Mouse (Mus musculus): ENCODE measurements around the gene Ptprt.

Ptprt gene

DNA sequence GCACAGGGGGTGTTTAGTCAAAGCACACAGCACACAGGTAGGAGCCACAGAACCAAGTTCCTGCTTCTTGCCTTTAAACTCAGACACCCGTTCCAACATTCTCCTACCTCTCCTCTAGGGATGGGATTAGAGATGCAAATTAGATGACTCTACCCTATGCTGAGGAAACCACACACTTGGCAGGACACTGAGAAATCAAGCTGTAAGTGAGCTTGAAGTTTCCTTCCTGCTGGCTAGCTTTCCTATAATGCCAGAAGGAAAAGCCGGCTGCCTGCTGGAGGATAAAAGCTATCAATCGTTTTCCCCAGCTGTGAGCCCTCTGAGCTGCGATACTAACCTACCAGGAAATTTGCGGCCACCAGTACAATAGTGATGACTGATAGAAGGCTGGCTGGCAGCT is 999.0 kb downstream of the Ptprt start:
- no peak for DNase-seq (ENCODE audit: low spot score)

- DNase-seq (ENCODE audit: low spot score), result no peak
Measured at GRCm38 (mm10) chr2:161660827-161661226, 1000.1 kb downstream of the Ptprt start.

- no peak for DNase-seq (ENCODE audit: low spot score)
Measured at GRCm38 (mm10) chr2:161657046-161657445, 1003.9 kb downstream of the Ptprt start.

- DNase-seq (ENCODE audit: low spot score), result no peak
Measured at GRCm38 (mm10) chr2:161656632-161657031, 1004.3 kb downstream of the Ptprt start.

DNA sequence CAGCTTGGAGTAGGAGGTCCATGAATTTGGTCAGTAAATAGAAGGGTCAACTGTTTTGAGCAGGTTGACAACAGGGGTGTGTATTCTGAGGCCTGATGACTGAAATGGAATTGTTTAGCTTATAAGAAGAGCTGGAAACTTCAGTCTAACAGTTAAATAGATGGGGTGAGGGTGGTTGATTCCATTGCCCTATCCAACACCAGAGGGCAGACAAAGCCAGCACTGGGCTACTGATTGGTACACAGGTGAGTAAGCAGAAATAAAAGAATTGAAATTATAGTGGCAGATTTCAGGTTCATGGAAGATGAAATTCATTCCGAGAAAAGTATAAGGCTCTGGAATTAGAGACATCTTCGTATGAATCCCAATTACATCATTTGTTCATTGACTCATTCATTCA is 1020.1 kb downstream of the Ptprt start:
- DNase-seq (ENCODE audit: low spot score), result no peak

DNA sequence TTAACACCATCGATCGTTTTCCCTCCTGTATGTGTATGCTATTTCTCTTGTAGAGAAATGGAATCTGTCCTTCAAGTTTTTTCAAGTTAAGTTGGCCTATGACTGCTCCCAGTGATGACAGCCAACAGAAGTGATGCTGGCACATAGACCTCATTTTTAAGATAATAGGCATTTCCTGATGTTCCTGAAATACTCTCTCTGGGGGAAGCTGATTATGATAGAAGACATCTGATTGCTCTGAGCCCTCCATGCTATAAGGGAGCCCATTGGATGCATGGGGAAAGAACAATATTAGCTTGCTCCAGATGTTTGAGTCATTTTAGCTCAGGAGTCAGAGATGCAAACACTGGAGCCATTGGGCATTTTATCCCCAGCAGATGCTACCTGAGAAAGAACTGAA is 1026.9 kb downstream of the Ptprt start:
- no peak for DNase-seq (ENCODE audit: low spot score)

DNA sequence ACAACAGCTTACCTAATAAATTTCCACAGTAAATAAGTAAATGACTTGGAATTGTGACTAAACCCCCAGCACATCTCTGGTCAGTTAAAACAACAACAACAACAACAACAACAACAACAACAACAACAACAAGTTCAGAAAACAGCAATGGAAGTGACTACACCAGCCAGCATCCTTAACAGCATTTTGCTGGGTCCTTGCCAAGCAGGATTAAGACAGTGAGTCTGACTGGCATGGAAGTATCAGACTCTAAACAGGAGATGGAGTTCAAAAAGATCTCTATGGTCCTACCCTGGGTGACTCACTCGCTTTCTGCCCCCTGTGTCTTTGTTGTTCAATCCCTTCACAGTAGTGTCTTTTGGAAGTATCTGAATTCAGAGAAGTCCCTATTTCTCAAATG is 1035.1 kb downstream of the Ptprt start:
- DNase-seq (ENCODE audit: low spot score), result no peak

DNA sequence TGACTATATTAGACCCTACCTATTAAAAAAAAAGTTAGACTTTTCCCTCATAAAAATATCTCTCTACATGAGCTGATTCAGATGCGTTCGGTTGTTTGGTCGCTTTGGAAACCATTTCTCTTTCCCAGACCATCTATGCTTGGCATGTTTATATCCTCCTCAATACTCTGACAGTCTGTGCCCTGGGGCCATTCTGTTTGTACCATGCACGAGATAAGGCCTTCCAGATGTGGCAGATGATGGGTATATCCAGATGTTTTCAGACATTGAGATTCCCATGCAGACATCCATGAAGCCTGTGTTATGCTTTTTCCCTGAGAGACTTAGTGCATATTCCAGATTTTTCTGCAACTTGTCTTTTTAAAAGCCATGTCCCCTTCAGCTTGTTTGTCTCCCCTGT is 1052.5 kb downstream of the Ptprt start:
- no peak for DNase-seq (ENCODE audit: low spot score)

GRCm38 (mm10) chr2:161607372-161607771 is 1053.6 kb downstream of the Ptprt start:
- no peak for DNase-seq (ENCODE audit: low spot score)

DNA sequence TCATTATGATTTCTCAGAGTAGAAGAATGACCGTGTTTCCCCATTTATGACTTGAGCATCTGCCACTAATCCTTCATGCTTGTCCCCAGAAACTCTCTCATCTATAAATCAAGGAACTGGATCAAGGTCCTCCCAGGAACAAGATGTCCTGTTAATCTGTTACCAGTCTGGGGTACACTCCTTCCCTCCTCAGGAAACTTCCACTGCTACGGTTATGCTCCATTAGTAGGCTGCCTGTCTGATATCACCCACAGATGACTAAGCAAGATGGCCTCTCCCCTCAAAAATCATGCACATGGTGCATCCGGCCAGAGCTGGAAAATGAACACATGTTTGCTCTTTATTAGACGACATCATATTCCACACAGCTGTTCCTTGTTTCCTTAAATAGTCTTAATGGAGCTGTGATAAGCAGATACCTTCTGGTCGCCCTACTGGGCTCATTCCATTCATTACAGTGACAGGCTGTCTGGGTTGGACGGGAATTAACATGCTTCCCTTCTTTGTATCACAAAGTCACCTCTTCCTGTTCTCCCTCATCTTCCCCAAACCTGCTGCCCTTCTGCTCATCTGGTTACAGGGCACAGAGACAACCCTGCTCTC is 1060.6 kb downstream of the Ptprt start:
- DNase-seq (ENCODE audit: low spot score), result no peak

DNA sequence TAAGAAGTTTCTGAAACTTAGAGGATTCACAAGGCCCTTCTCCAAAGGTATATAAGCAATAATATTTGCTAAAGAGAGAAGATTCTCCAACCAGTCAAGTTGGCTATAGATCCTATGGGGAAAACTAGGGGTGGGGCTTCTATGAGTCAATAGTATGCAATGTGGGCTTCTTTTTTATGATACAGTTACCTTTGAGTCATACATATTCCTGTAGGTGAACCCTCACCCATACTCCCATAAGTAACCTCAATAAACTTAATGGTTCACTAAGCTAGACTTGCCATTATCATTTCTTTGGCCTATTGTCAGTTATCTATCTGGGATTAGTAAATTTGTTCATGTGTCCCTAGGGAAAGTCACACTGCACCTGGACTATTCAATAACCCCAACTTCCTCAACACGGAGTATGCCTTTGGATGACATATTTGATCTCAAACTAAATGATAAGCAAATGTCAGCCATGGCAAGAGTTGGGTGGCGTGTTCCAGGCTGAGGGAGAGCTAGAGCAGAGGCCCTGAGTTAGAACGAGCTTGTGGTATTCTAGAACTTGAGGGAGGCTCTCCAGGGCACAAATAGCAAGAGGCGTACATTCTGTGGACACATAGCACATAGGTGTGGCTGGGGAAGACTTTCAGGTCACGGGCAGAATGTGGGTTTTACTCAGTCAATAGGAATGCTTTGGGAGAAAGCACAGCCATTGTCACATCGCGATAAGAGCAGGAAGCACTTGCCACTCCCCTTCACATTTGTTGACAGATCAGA is 1067.4 kb downstream of the Ptprt start:
- no peak for DNase-seq (ENCODE audit: low spot score)

DNA sequence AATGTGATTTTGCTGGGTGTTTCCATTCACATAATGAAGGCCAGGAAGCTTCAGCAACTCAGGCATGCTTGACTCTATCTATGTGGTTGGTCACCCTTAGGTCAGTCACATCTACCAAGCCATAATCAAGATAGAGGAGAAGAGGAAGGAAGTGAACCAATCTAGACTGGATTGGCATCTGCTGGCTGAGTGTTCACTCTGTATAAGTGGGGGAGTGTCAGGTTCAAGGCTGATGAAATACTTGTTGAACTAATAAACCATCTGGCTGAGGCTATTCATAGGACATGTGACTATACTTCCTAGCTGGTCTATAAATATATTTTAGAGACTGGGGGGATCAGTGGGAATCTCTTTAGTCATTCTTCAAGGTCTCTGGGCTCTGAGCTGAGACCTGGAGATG is 1086.5 kb downstream of the Ptprt start:
- DNase-seq (ENCODE audit: low spot score), result no peak

DNA sequence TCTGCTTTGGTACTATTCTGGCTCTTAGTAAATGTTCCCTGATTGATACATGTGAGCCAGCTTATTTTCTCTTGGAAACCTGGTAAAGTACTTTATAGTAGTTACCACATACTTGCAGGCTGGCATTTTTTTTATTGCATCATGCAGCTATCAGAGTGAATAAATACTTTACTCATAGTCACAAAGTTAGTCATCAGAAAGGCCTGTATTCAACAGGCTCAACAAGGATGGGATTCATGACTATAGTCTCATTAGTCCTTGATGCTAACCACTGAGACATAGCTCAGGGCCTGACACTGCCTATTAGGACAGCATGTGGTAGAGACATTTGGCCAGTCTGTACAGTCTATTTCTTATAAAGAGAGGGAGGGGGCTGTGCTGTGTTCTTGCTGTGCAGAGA is 1088.7 kb downstream of the Ptprt start:
- no peak for DNase-seq (ENCODE audit: low spot score)

DNA sequence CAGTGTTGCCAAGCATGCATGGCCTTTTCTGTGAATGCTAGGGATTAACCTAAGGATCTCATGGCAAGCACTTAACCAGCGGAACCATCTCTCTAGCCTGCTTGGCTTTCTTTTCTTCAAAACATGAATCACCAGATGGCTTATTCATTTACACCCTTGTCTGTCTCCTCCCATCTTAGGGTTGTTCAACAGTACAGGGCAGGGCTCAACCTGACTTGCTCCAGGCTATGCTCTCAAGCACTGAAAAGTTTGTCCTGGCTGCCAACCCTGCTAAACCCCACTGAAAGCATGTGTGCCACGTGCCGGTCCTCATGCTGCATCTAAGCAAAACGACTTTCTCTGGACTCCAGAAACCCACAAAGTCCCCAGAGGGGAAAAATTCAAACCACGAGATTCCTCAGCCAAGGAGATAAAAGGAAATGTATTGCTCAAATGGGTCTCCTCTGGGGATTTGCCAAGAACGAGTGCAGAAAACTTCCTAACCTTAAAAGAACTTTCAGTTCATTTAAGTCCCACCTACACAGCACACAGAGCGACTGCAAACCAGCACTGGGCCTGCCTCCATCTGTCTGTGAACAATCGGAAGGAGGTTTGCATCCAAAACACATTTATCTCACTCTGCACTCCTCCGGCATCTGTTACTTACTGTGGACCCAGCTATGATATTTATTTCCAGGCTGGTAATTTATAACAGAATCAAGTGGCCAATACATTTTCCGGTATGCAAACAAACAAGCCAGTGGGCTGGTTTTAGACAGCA is 1090.5 kb downstream of the Ptprt start:
- DNase-seq (ENCODE audit: low spot score), result no peak

GRCm38 (mm10) chr2:161561502-161561901 is 1099.4 kb downstream of the Ptprt start:
- no peak for DNase-seq (ENCODE audit: low spot score)

DNA sequence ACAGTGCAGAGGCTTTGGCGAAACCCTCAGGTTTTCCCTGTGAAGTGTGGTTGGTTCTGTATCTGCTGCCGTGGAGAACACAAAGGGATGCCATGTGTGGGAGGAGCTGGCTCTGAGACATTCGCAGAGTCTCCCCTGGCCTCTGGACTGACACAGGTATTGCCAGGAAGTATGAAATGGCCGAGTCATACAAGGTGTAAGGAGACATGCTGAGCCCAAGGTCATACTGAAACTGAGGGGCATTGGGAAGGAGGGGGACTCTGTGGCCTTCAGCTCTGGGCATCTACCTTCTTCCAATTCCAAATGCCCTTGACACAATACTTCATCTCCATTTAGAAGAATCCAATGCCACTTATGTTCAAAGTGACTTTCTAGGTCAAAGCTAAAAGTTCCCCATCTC is 1103.1 kb downstream of the Ptprt start:
- no peak for DNase-seq (ENCODE audit: low spot score)

DNA sequence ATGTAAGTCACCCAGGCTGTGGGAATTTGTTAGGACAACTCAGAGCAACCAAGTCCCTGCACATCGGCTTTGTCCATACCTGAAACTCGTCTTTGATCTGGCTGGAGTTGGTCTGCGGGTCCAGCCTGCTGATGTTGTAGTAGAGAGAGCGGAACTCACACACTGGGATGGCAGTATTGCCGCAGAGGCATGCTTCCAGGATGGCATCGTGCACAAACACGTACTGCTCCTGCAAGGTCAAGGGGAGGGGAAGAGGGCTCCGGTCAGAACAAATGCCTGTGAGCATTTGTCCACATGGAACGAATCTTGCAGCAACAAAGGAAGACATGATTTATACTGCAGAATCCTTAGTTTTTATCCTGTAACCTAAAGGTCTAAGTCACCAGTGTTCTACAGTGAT is 1107.3 kb downstream of the Ptprt start:
- DNase-seq (ENCODE audit: low spot score), result no peak

GRCm38 (mm10) chr2:161552011-161552410 is 1108.9 kb downstream of the Ptprt start:
- DNase-seq (ENCODE audit: low spot score), result no peak

- DNase-seq (ENCODE audit: low spot score), result no peak
Measured at GRCm38 (mm10) chr2:161549577-161549976, 1111.4 kb downstream of the Ptprt start.

DNA sequence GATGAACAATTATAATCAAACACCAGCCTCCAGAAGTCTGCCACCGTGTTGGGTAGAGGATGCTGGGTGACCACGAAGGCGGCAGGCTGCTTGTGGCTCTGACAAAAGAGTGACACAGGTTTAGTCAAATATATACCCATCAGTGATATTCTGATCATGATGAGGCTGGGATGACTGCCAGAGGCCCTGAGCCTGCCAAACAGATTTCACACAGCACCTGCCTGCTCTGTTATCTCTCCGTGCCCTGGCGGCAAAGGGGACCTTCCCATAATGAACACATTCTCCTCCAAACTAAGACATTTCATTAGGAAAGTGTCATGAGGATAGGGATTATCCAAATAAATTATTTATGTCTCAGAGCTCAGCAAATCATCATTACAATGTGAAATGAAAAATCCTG is 1113.6 kb downstream of the Ptprt start:
- no peak for DNase-seq (ENCODE audit: low spot score)

DNA sequence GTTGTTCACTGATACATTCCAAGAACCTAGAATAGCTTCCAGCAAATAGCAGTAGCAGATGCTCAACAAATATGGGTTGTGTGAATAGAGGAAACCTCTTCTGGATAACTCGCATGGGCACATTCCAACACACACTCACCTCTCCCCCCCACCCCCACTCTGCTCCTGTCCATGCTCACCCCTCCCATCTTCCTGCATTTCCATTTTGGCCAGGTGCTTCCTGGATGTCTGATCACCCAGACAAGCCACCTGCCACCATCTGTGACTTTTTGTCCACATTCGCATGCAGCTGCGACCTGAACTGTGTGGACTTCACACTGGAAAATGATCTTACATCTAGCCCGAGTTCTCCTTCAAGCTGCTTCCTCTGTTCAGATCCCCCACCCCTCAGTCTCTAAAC is 1115.5 kb downstream of the Ptprt start:
- no peak for DNase-seq (ENCODE audit: low spot score)

DNA sequence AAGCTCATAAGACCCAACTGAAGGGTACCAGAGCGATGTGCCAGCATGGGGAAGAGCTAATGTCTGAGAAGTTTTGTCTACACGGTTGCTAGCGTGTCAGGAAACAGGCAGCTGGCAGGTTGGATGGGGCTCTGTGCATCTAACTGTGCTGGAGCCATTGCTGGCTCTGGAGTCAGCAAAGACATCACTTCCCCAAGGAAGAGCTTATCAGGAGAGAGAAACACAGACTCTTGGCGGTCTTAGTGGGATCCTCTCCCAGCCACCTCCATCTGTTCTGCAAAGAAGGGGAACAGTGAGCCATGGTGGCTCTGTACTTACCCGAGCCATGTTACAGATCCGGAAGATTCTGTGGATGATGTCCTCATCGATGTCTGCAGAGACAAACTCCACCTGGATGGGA is 1126.8 kb downstream of the Ptprt start:
- no peak for DNase-seq (ENCODE audit: low spot score)

DNA sequence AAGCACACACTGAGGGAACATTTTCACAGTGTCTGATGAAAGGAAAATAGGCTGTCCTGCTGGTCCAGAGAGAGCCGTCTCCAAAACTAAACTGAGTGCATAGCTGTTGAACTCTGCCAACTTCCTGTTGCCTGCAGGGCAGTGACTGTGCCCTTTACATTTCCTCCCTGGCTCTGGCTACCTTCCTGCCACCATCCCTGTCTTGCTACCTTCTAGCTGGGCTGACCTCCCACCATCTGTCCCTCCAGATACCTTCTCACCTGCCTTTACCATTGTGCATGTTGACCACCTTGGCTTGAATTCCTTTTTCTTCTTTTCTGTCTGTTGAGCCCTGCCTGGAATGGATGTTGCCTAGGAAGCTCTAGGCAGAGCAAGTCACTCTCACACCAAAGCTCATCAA is 1133.8 kb downstream of the Ptprt start:
- no peak for DNase-seq (ENCODE audit: low spot score)
